Mouse (Mus musculus) left cerebral cortex, adult 9 months (tissue): ENCODE results near the gene Zfp384.

ENCODE experiments used
- DNase-seq, 2 experiments: peaks; one replicate each; pipeline ENCODE4 v3.0.0; 2022; ENCODE audit warnings: low spot score in 2 of 2

Zfp384 gene

DNA sequence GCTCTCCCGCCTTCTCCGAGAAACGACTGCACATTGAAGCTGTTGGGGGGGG is at the start of gene Zfp384:
TSS of gene Zfp384 (plus strand) at position 17 of the 52 bp plus-strand sequence.
- no peak for DNase-seq

DNA sequence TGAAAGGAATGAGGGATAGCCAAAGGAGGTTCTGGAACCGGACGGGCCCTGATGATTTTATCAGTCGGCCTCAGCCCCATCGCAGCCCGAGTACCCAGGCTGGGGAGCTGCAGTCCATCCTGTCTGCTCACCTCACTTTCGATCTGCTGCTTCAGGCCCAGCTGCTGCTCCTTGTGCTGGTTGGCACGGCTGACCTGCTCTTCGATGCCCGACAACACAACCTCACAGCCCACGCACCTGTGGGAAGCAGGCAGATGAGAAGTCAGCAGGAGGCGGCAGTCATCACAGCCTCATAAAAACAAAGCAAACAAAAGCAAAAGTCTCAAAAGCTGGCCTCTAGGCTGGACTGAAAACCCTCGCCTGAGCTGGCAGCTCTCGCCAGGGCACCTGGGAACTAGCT is 49.0 kb upstream of the Zfp384 start:
- DNase-seq, result no peak

- no peak for DNase-seq
These were observed 47.9 kb upstream of the Zfp384 start for GRCm38 (mm10) chr6:124961021-124961420.

GRCm38 (mm10) chr6:124964638-124965037 is 44.3 kb upstream of the Zfp384 start:
- DNase-seq, result peak in 1 of 2 experiments; percentile 28

DNA sequence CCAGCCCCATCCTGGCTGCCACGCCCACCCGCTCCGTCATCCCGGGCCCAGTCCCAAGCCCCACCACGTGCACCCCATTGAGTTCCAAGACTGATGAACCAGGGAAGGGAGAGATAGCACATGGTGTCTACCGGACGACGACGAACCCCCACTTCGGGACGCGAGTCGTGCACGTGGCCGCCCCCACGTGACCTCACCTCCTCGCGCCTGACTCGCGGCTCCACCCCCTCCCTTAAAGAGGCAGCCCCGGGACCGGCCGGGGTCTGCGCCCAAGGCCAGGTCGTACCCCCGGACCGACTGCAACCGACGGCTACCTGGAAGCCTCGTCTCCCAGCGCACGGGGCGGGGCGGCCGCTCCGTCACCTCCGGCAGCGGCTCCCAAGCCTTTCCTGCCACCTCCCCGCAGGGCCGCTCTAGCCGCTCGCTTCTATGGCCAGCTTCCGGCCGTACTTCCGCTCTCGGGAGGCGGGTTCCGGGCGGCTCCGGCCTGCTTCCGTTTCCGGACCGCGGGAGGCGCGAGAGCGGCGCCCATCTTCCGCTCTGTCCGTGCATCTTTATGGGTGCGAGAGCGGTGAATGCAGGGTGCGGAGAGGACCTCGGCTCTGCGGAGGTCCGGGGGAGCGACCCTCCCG is 43.7 kb upstream of the Zfp384 start, which contains the start of gene Cops7a:
TSS of gene Cops7a (minus strand) at position 451 of the 632 bp plus-strand sequence.
- peak; percentile 80 to 94 for DNase-seq

- no peak for DNase-seq
These were observed 43.2 kb upstream of the Zfp384 start for GRCm38 (mm10) chr6:124965747-124966146.

DNA sequence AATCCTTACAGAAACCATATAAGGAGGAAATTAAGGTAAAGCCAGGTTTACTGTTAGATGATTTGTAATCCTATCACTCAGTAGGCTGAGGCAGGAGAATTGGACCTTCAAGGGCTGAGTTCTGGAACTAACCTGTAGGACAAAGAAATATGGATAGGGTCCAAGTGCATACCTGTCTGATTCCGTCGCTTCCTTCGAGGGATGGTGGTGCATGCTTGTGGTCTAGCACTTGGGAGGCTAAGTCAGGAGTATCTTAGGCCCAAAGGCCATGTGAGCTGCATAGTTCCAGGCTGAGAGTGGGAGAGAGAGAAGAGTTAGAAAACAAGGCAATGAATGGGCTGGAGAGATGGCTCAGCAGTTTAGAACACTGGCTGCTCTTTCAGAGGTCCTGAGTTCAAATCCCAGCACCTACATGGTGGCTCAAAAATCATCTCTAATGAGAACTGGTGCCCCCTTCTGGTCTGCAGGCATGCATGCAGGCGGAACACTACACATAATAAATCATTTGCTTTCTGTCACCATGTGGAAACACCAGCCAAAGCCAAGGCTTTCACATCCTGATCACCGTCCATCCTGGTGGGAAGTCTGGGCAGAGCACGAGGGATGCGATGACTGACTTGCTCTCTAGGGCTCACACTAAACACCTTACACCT is 42.4 kb upstream of the Zfp384 start:
- DNase-seq, result peak in 1 of 2 experiments; percentile 11

DNA sequence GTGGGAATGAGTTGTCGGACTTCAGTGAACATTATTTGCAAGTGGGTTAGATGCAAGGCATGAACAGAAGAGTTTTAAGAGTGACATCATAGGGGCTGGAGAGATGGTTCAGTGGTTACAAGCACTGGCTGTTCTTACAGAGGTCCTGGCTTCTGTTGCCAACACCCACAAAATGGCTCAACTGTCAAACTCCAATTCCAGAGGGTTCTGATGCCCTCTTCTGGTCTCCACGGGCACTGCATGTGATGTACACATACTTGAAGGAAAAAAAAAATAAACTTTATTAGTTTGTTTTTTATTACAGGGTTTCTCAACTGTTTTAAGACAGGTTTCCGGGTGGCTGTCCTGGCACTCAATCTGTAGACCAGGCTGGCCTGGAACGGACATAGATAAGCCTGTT is 41.2 kb upstream of the Zfp384 start:
- peak in 1 of 2 experiments; percentile 43 for DNase-seq

DNA sequence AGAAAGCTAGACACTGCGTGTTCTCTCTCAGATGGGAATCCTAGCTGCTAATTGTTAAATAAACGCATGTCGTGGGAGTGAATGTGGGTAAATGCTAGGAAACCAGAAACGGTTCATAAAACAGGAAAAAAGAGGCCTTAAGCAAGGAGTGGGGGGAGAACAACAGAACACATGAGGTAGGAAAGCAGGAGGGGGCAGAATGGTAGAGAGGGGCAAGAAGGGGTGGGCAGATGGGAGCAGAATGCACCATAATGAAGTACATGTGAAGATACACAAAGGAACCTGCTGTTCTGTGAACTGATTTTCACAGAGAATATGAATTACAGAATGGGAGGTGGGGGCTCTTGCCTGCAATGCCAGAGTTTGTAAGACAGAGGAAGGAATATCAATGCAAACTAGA is 16.7 kb upstream of the Zfp384 start:
- DNase-seq, result no peak

DNA sequence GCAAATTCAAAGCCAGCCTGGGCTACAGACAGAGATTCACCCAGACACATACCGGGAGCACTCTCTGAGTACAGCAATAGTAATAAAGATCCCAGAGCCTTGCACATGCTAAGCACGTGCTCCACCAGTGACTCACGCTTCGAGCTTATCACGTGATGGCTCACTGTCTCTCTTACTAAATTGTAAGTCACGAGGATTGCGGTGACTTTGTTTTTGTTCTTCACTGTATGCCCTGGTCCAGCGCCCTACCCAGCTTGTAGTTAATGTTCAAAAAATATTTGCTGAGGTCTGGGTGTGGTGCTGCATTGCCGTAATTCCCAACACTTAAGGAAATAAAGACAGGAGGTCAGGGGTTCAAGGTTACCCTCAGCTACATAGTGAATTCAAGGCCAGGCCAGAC is 15.6 kb upstream of the Zfp384 start:
- DNase-seq, result no peak

GRCm38 (mm10) chr6:124993876-124994275 is 15.1 kb upstream of the Zfp384 start:
- DNase-seq, result no peak

- no peak for DNase-seq
These were observed 13.7 kb upstream of the Zfp384 start for GRCm38 (mm10) chr6:124995246-124995645.

- DNase-seq, result no peak
These were observed 13.0 kb upstream of the Zfp384 start for GRCm38 (mm10) chr6:124995831-124996403.

GRCm38 (mm10) chr6:124996551-124997501 is 12.1 kb upstream of the Zfp384 start, which contains the start of gene Pianp:
Gene Pianp, plus strand, starts transcription at chr6:124996694.
- DNase-seq, result peak in 1 of 2 experiments; percentile 76

DNA sequence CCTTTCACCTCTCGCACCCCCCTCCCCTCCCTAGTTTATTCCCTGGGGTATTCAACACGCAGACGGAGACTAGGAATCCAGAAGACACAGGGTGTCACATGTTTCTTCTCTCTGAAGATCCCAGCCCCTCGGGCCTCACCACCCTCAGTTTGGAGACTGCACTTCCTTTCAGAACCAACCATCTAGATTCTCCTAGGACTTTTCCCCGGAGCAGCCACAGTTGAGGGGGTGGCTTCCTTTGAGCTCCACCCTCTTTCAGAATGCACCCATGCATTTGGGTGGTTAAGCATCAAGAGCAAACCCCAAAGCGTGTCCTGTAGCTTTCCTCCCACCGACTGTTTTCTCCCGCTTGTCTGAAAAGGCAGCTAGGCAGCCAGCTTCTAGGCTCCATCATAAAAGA is 10.9 kb upstream of the Zfp384 start:
- peak in 1 of 2 experiments; percentile 80 for DNase-seq

- no peak for DNase-seq
These were observed 9.9 kb upstream of the Zfp384 start for GRCm38 (mm10) chr6:124999091-124999490.

GRCm38 (mm10) chr6:124999546-124999945 is 9.4 kb upstream of the Zfp384 start:
- DNase-seq, result no peak

DNA sequence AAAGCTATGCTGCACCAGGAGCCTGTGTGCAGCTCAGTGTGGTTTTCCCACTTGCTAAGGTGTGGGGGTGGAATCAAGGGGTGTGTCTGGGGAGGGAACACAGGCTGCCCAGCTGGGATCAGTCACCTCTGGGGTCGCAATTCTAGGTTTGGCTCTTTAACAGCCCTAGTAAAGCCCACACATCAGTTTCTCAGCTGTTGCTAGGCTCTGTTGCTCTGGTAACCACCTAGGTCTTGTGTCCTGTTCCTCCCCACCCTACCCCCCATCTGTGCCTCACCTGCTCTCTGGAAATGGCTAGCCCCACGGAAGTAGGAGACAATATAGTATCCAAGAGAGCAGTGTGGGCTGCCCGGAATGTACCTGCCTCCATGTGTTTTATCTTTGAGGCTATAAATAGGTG is 5.2 kb upstream of the Zfp384 start:
- no peak for DNase-seq

DNA sequence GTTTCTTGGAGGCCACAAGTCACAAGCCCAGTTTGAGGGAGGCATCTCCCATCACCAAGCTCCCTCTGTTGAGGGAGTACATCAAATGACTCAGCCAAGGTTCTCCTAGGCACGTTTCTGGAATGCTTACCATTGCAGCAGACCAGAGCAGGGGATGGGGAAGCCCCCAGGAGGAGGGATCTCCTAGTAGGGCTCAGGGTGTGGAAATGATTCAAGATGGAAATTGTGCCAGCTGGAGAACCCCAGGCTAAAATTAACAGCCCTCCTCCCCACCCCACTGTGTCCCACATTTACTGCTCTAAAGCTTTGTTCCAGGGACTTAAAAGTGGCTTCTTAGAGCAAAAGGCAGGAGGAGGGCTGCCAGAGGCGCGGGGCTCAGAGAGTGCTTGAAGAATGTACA is 3.9 kb upstream of the Zfp384 start:
- DNase-seq, result no peak

DNA sequence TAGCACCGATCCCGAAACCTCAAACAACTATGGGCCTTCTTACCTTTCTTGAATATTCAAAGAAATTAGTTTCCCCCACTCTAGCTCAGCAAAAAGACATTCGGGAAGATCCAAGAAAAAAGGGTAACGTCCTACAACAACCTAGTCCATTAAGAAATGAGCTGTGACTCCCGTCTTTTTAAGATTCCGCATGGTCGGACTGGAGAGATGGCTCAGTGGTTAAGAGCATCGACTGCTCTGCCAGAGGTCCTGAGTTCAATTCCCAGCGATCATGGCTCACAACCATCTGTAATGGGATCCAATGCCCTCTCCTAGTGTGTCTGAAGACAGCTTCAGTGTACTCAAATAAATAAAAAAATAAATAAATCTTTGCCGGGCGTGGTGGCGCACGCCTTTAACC is 885 bp upstream of the Zfp384 start:
- DNase-seq, result no peak

DNA sequence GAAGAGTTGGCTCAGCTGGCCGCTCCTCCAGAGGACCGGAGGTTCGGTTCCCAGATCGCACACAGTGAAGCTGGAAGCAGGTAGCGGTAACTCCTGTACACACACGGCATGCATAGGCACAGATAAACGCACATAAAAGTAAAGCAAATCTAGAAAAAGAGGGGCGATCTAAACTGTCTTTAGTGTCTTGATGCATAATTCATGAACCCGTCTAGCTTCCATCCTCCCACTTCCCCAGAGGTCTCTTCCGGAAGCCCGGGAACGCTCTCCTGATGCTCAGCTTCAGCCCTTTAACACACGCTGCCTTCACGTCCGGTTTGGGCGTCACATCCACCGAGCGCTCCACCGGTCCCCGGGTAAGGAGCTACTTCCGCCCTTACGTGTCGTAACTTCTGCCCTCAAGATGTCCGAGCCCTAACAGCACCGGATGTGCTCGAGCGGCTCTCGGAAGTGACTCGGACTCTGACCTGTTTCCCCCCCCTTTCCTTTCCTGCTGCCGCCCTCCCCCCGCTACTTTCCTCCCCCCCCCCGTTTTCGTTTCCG is 288 bp upstream of the Zfp384 start:
- DNase-seq, result peak; percentile 99
